In genomic region chr4:82508281-82508687, GRCm38 (mm10) we compare ENCODE assay signal across 8 mouse cellular contexts.
A peak's percentile ranks its signal among the peaks of the same experiment; 100 is the strongest.
DNase-seq lines count a peak whose midpoint lies in the region; ATAC-seq and TF ChIP-seq lines count a peak whose summit lies in the region.

No protein-coding gene starts in this region.

- peak overlapping the region; percentile 37 for H3K9ac ChIP-seq in embryonic facial prominence, embryonic 11.5 days (replicated peaks; ENCODE audit: low read length)
- H3K9ac ChIP-seq in hindbrain, embryonic 13.5 days, result peak overlapping the region; percentile 99
- peak overlapping the region; percentile 44 for H3K9ac ChIP-seq in liver, embryonic 11.5 days (ENCODE audit: low read depth, low read length)

- intact Hi-C loops in gastrocnemius, adult 2 months (cut with DNase I), result loop anchor here (5.0 to 10.0 kb wide), 5 partner anchors 79 to 943 kb away; no protein-coding TSS in a partner anchor

- peak overlapping the region; percentile 98 for H3K4me3 ChIP-seq in gastrocnemius, adult 2 months
- H3K4me3 ChIP-seq in embryonic facial prominence, embryonic 11.5 days (ENCODE audit: low read depth, low read length), result peak overlapping the region; percentile 7; the same call in 1 of the 2 replicates
- H3K4me3 ChIP-seq in hindbrain, embryonic 13.5 days, result peak overlapping the region; percentile 84
- H3K4me3 ChIP-seq in liver, embryonic 11.5 days (ENCODE audit: low read depth, low read length), result peak overlapping the region; percentile 25; the same call in 1 of the 2 replicates
- H3K4me3 ChIP-seq in thymus, adult 2 months (ENCODE audit: control insufficient read depth, insufficient read depth, low read length), result no peak overlapping the region

- TF ChIP-seq CTCF in gastrocnemius, adult 2 months (IDR thresholded peaks at IDR 0.05), result no peak
- no peak for TF ChIP-seq CTCF in thymus, adult 2 months (IDR thresholded peaks at IDR 0.05; ENCODE audit: borderline replicate concordance, control insufficient read depth, extremely low read depth, insufficient read depth, low read length, poor library complexity)

- peaks cover 6% of the 10 kb centered on the region; the same call in 1 of the 2 replicates for H3K4me1 ChIP-seq in embryonic facial prominence, embryonic 11.5 days (ENCODE audit: control insufficient read depth, insufficient read depth, low read length)
- peaks cover 40% of the 10 kb centered on the region for H3K4me1 ChIP-seq in hindbrain, embryonic 13.5 days (replicated peaks)
- H3K4me1 ChIP-seq in liver, embryonic 11.5 days (replicated peaks; ENCODE audit: control insufficient read depth, insufficient read depth, low read length), result 0 out of 2 replicates have a peak, but pooled peaks cover 2% of the 10 kb centered on the region
- H3K4me1 ChIP-seq in thymus, adult 2 months (replicated peaks; ENCODE audit: control insufficient read depth, insufficient read depth, low read length), result peaks cover 7% of the 10 kb centered on the region; the same call in 1 of the 2 replicates

- WGBS in embryonic facial prominence, embryonic 11.5 days, result 12% methylated on average over 7 of the region's 7 CpGs
- 5% methylated on average over 7 of the region's 7 CpGs for WGBS in hindbrain, embryonic 13.5 days
- WGBS in liver, embryonic 11.5 days, result 17% methylated on average over 7 of the region's 7 CpGs
- WGBS in thymus, adult 2 months, result 69% methylated on average over 7 of the region's 7 CpGs

- no peaks in the 10 kb centered on the region for H3K9me3 ChIP-seq in embryonic facial prominence, embryonic 11.5 days (replicated peaks; ENCODE audit: control insufficient read depth, low read length)
- H3K9me3 ChIP-seq in hindbrain, embryonic 13.5 days, result no peaks in the 10 kb centered on the region
- no peaks in the 10 kb centered on the region for H3K9me3 ChIP-seq in liver, embryonic 11.5 days (ENCODE audit: control insufficient read depth, low read length)

- H3K36me3 ChIP-seq in embryonic facial prominence, embryonic 11.5 days (replicated peaks; ENCODE audit: control insufficient read depth, insufficient read depth, low read depth, low read length), result no peaks in the 10 kb centered on the region
- H3K36me3 ChIP-seq in hindbrain, embryonic 13.5 days, result no peaks in the 10 kb centered on the region
- no peaks in the 10 kb centered on the region for H3K36me3 ChIP-seq in liver, embryonic 11.5 days (ENCODE audit: control insufficient read depth, insufficient read depth, low read length)
- H3K36me3 ChIP-seq in thymus, adult 2 months (ENCODE audit: control insufficient read depth, insufficient read depth, low read length), result no peaks in the 10 kb centered on the region

- H3K27me3 ChIP-seq in embryonic facial prominence, embryonic 11.5 days (ENCODE audit: control insufficient read depth, insufficient read depth, low read length), result no peaks in the 10 kb centered on the region
- H3K27me3 ChIP-seq in hindbrain, embryonic 13.5 days, result peaks cover 5% of the 10 kb centered on the region; the same call in 1 of the 2 replicates
- peaks cover 60% of the 10 kb centered on the region for H3K27me3 ChIP-seq in liver, embryonic 11.5 days (replicated peaks; ENCODE audit: control insufficient read depth, insufficient read depth, low read length)
- peaks cover 16% of the 10 kb centered on the region; the same call in 1 of the 2 replicates for H3K27me3 ChIP-seq in thymus, adult 2 months (ENCODE audit: control insufficient read depth, insufficient read depth, low read length)

- no peak for TF ChIP-seq POLR2A in thymus, adult 2 months (IDR thresholded peaks at IDR 0.05; ENCODE audit: control insufficient read depth, extremely low read depth, insufficient read depth, low read length, poor library complexity)

- peak overlapping the region; percentile 91 for H3K4me2 ChIP-seq in embryonic facial prominence, embryonic 11.5 days (ENCODE audit: low read depth, low read length)
- peak overlapping the region; percentile 94 for H3K4me2 ChIP-seq in hindbrain, embryonic 13.5 days
- H3K4me2 ChIP-seq in liver, embryonic 11.5 days, result peak overlapping the region; percentile 70

- H3K27ac ChIP-seq in gastrocnemius, adult 2 months, result peak overlapping the region; percentile 100
- peak overlapping the region; percentile 99; the same call in 1 of the 2 replicates for H3K27ac ChIP-seq in embryonic facial prominence, embryonic 11.5 days (replicated peaks; ENCODE audit: low read depth, low read length)
- peak overlapping the region; percentile 99 for H3K27ac ChIP-seq in hindbrain, embryonic 13.5 days
- H3K27ac ChIP-seq in liver, embryonic 11.5 days (ENCODE audit: low read depth, low read length), result peak overlapping the region; percentile 70
- no peak overlapping the region for H3K27ac ChIP-seq in thymus, adult 2 months (ENCODE audit: control insufficient read depth, insufficient read depth, low read length)

- DNase-seq in gastrocnemius, adult 2 months, result peak; percentile 61
- no peak for DNase-seq in gastrocnemius, adult 18-20 months (ENCODE audit: low spot score)
- DNase-seq in embryonic facial prominence, embryonic 11.5 days (ENCODE audit: low spot score), result no peak
- no peak for DNase-seq in liver, embryonic 11.5 days (ENCODE audit: low spot score)
- peak; percentile 55 for DNase-seq in testis, postnatal 10 days (ENCODE audit: low spot score)
- DNase-seq in right cerebral cortex, postnatal 36 days (ENCODE audit: low spot score in 2 of 2), result no peak
- no peak for DNase-seq in thymus, adult 2 months

- ATAC-seq in embryonic facial prominence, embryonic 11.5 days (replicated peaks; ENCODE audit: insufficient number of reproducible peaks, low FRiP score, low TSS enrichment, low read depth), result no peak
- ATAC-seq in hindbrain, embryonic 13.5 days (ENCODE audit: low FRiP score), result no peak
- ATAC-seq in liver, embryonic 11.5 days (replicated peaks; ENCODE audit: low FRiP score), result no peak

Comparison
In these comparisons a context has a peak if more than half of its experiments do, and no peak if none do; other contexts are left out.
1. DNase-seq: peak in gastrocnemius, adult 2 months (single experiment) and testis, postnatal 10 days (single experiment); none in gastrocnemius, adult 18-20 months (single experiment), embryonic facial prominence, embryonic 11.5 days (single experiment), liver, embryonic 11.5 days (single experiment), right cerebral cortex, postnatal 36 days (0 of 2) and thymus, adult 2 months (single experiment).
2. H3K9ac ChIP-seq: peak in every context shown above with its lines; median percentile 99 in hindbrain, embryonic 13.5 days; 44 in liver, embryonic 11.5 days; 37 in embryonic facial prominence, embryonic 11.5 days.
3. Peak in every context shown above with its lines, with median percentiles within 50 percentile points of each other: H3K4me2 ChIP-seq.